Mouse (Mus musculus): ENCODE data around the gene Tenm2.

The Tenm2 gene

GRCm38 (mm10) chr11:36801683-36802082, 434.1 kb downstream of the Tenm2 start:
- in situ Hi-C loops (cut with MboI; ENCODE audit: low pct_unique_long_range_greater_than_20kb in 1 of 2, low sequenced_read_pairs in 2 of 2, unreplicated experiment in 1 of 2), result no loop called here

GRCm38 (mm10) chr11:36799409-36799808, 436.4 kb downstream of the Tenm2 start:
- in situ Hi-C loops (cut with MboI; ENCODE audit: low pct_unique_long_range_greater_than_20kb in 1 of 2, low sequenced_read_pairs in 2 of 2, unreplicated experiment in 1 of 2), result no loop called here

GRCm38 (mm10) chr11:36758009-36758408, 477.8 kb downstream of the Tenm2 start:
- in situ Hi-C loops (cut with MboI; ENCODE audit: low pct_unique_long_range_greater_than_20kb in 1 of 2, low sequenced_read_pairs in 2 of 2, unreplicated experiment in 1 of 2), result no loop called here

GRCm38 (mm10) chr11:36746286-36746685, 489.5 kb downstream of the Tenm2 start:
- in situ Hi-C loops (cut with MboI; ENCODE audit: low pct_unique_long_range_greater_than_20kb in 1 of 2, low sequenced_read_pairs in 2 of 2, unreplicated experiment in 1 of 2), result no loop called here

- in situ Hi-C loops (cut with MboI; ENCODE audit: low pct_unique_long_range_greater_than_20kb in 1 of 2, low sequenced_read_pairs in 2 of 2, unreplicated experiment in 1 of 2), result no loop called here
Observed at GRCm38 (mm10) chr11:36727800-36728199, 508.0 kb downstream of the Tenm2 start.

GRCm38 (mm10) chr11:36702881-36703280, 532.9 kb downstream of the Tenm2 start:
- in situ Hi-C loops (cut with MboI; ENCODE audit: low pct_unique_long_range_greater_than_20kb in 1 of 2, low sequenced_read_pairs in 2 of 2, unreplicated experiment in 1 of 2), result no loop called here

- in situ Hi-C loops (cut with MboI; ENCODE audit: low pct_unique_long_range_greater_than_20kb in 1 of 2, low sequenced_read_pairs in 2 of 2, unreplicated experiment in 1 of 2), result no loop called here
Observed at GRCm38 (mm10) chr11:36700951-36701350, 534.8 kb downstream of the Tenm2 start.

- in situ Hi-C loops (cut with MboI; ENCODE audit: low pct_unique_long_range_greater_than_20kb in 1 of 2, low sequenced_read_pairs in 2 of 2, unreplicated experiment in 1 of 2), result no loop called here
Observed at GRCm38 (mm10) chr11:36700131-36700530, 535.6 kb downstream of the Tenm2 start.

GRCm38 (mm10) chr11:36698268-36698667, 537.5 kb downstream of the Tenm2 start:
- in situ Hi-C loops (cut with MboI; ENCODE audit: low pct_unique_long_range_greater_than_20kb in 1 of 2, low sequenced_read_pairs in 2 of 2, unreplicated experiment in 1 of 2), result no loop called here

GRCm38 (mm10) chr11:36697816-36698215, 537.9 kb downstream of the Tenm2 start:
- in situ Hi-C loops (cut with MboI; ENCODE audit: low pct_unique_long_range_greater_than_20kb in 1 of 2, low sequenced_read_pairs in 2 of 2, unreplicated experiment in 1 of 2), result no loop called here

GRCm38 (mm10) chr11:36697021-36697639, 538.6 kb downstream of the Tenm2 start:
- in situ Hi-C loops (cut with MboI; ENCODE audit: low pct_unique_long_range_greater_than_20kb in 1 of 2, low sequenced_read_pairs in 2 of 2, unreplicated experiment in 1 of 2), result no loop called here

GRCm38 (mm10) chr11:36694810-36695209, 541.0 kb downstream of the Tenm2 start:
- in situ Hi-C loops (cut with MboI; ENCODE audit: low pct_unique_long_range_greater_than_20kb in 1 of 2, low sequenced_read_pairs in 2 of 2, unreplicated experiment in 1 of 2), result no loop called here

GRCm38 (mm10) chr11:36692637-36693036, 543.1 kb downstream of the Tenm2 start:
- in situ Hi-C loops (cut with MboI; ENCODE audit: low pct_unique_long_range_greater_than_20kb in 1 of 2, low sequenced_read_pairs in 2 of 2, unreplicated experiment in 1 of 2), result no loop called here

GRCm38 (mm10) chr11:36690826-36691225, 544.9 kb downstream of the Tenm2 start:
- in situ Hi-C loops (cut with MboI; ENCODE audit: low pct_unique_long_range_greater_than_20kb in 1 of 2, low sequenced_read_pairs in 2 of 2, unreplicated experiment in 1 of 2), result no loop called here

GRCm38 (mm10) chr11:36686253-36686652, 549.5 kb downstream of the Tenm2 start:
- in situ Hi-C loops (cut with MboI; ENCODE audit: low pct_unique_long_range_greater_than_20kb in 1 of 2, low sequenced_read_pairs in 2 of 2, unreplicated experiment in 1 of 2), result no loop called here

GRCm38 (mm10) chr11:36679361-36679760, 556.4 kb downstream of the Tenm2 start:
- in situ Hi-C loops (cut with MboI; ENCODE audit: low pct_unique_long_range_greater_than_20kb in 1 of 2, low sequenced_read_pairs in 2 of 2, unreplicated experiment in 1 of 2), result no loop called here

GRCm38 (mm10) chr11:36678542-36678941, 557.2 kb downstream of the Tenm2 start:
- in situ Hi-C loops (cut with MboI; ENCODE audit: low pct_unique_long_range_greater_than_20kb in 1 of 2, low sequenced_read_pairs in 2 of 2, unreplicated experiment in 1 of 2), result no loop called here

- in situ Hi-C loops (cut with MboI; ENCODE audit: low pct_unique_long_range_greater_than_20kb in 1 of 2, low sequenced_read_pairs in 2 of 2, unreplicated experiment in 1 of 2), result no loop called here
Observed at GRCm38 (mm10) chr11:36678057-36678396, 557.7 kb downstream of the Tenm2 start.

- in situ Hi-C loops (cut with MboI; ENCODE audit: low pct_unique_long_range_greater_than_20kb in 1 of 2, low sequenced_read_pairs in 2 of 2, unreplicated experiment in 1 of 2), result no loop called here
Observed at GRCm38 (mm10) chr11:36677321-36678056, 558.3 kb downstream of the Tenm2 start.
